Mouse (Mus musculus): ENCODE data around the gene Prx. TPM values are rescaled to one million over a fixed set of nuclear protein-coding genes. Genes with fewer than 3 reads are reported as not detected.
"Not testable (repeated sequence)": the region's sequence is repeated elsewhere in the genome, so short reads cannot be mapped to it uniquely, and the experiment has no call there.

The Prx gene
- total RNA-seq, 2 experiments from 2014 or later: 2.1 to 3.2 TPM

- DNase-seq: no peak
Measured at GRCm38 (mm10) chr7:27483860-27484259, 15.3 kb upstream of the Prx start.

GRCm38 (mm10) chr7:27486102-27486769 is 12.9 kb upstream of the Prx start:
- peak; percentile 46 to 57 for DNase-seq

- DNase-seq: peak; percentile 100
Measured at GRCm38 (mm10) chr7:27486770-27487697, 12.1 kb upstream of the Prx start, which contains the start of gene Sertad1. TSS of gene Sertad1 (plus strand) at chr7:27486910.

- peak; percentile 86 to 93 for DNase-seq
Measured at GRCm38 (mm10) chr7:27487740-27488268, 11.3 kb upstream of the Prx start.

GRCm38 (mm10) chr7:27489270-27489869 is 9.8 kb upstream of the Prx start:
- DNase-seq: no peak

GRCm38 (mm10) chr7:27490227-27490542 is 8.9 kb upstream of the Prx start:
- DNase-seq: no peak

GRCm38 (mm10) chr7:27490543-27491329 is 8.4 kb upstream of the Prx start:
- DNase-seq: peak; percentile 98 to 99

GRCm38 (mm10) chr7:27491856-27492255 is 7.3 kb upstream of the Prx start:
- no peak for DNase-seq

GRCm38 (mm10) chr7:27493022-27493421 is 6.1 kb upstream of the Prx start:
- DNase-seq: no peak

GRCm38 (mm10) chr7:27493450-27493849 is 5.7 kb upstream of the Prx start:
- DNase-seq: no peak

GRCm38 (mm10) chr7:27494659-27495367 is 4.3 kb upstream of the Prx start:
- not testable (repeated sequence) for DNase-seq

GRCm38 (mm10) chr7:27501620-27502019 is 2.5 kb downstream of the Prx start:
- DNase-seq: peak; percentile 66 to 70

- no peak for DNase-seq
Measured at GRCm38 (mm10) chr7:27506765-27507370, 7.7 kb downstream of the Prx start.

GRCm38 (mm10) chr7:27507711-27508647 is 8.9 kb downstream of the Prx start:
- DNase-seq: peak; percentile 100

- peak; percentile 77 to 83 for DNase-seq
Measured at GRCm38 (mm10) chr7:27508648-27509005, 9.5 kb downstream of the Prx start.

- no peak for DNase-seq
Measured at GRCm38 (mm10) chr7:27510809-27511208, 11.7 kb downstream of the Prx start.

GRCm38 (mm10) chr7:27514961-27515360 is 15.8 kb downstream of the Prx start:
- no peak for DNase-seq

GRCm38 (mm10) chr7:27518314-27518713 is 19.2 kb downstream of the Prx start:
- no peak for DNase-seq

- DNase-seq: no peak
Measured at GRCm38 (mm10) chr7:27520104-27520503, 21.0 kb downstream of the Prx start.

- DNase-seq: no peak
Measured at GRCm38 (mm10) chr7:27520599-27520998, 21.5 kb downstream of the Prx start.
